In genomic region chr10:56338851-56339489, GRCm38 (mm10) we compare ENCODE assay signal across 8 mouse cellular contexts. TPM values are rescaled to one million over a fixed set of nuclear protein-coding genes. Genes with fewer than 3 reads are reported as not detected.
DNase-seq lines count a peak whose midpoint lies in the region; ATAC-seq lines count a peak whose summit lies in the region.

No protein-coding gene starts in this region.

- DNase-seq in Muller cell, postnatal 12 days (ENCODE audit: inconsistent ontology term), result peak; percentile 36
- peak; percentile 63 for DNase-seq in cerebellum, adult 8-10 months
- peak; percentile 64 to 92 for DNase-seq in frontal cortex, adult 2 months (ENCODE audit: extremely low spot score in 1 of 2, low spot score in 1 of 2)
- peak; percentile 88 for DNase-seq in hindbrain, embryonic 14.5 days (ENCODE audit: low spot score)
- peak; percentile 78 to 82 for DNase-seq in layer of hippocampus, postnatal 14 days (ENCODE audit: low spot score in 2 of 2)
- DNase-seq in lung, postnatal 14 days, result peak; percentile 89
- DNase-seq in retina, postnatal 1 day, result peak; percentile 76
- peak; percentile 60 to 74 for DNase-seq in urinary bladder, adult 18-20 months (ENCODE audit: low spot score in 2 of 2)

- ATAC-seq in hindbrain, embryonic 14.5 days (ENCODE audit: low FRiP score), result peak; percentile 88

- H3K27me3 ChIP-seq in hindbrain, embryonic 14.5 days (ENCODE audit: control insufficient read depth, insufficient read depth, low read length), result no peaks in the 10 kb centered on the region

- H3K27ac ChIP-seq in hindbrain, embryonic 14.5 days, result no peak overlapping the region

- no peak overlapping the region for H3K4me2 ChIP-seq in hindbrain, embryonic 14.5 days (replicated peaks)

- no peaks in the 10 kb centered on the region for H3K36me3 ChIP-seq in hindbrain, embryonic 14.5 days (replicated peaks; ENCODE audit: control insufficient read depth, insufficient read depth)

- no peaks in the 10 kb centered on the region for H3K4me1 ChIP-seq in hindbrain, embryonic 14.5 days (replicated peaks; ENCODE audit: control insufficient read depth, insufficient read depth, low read length)

- no peak overlapping the region for H3K4me3 ChIP-seq in hindbrain, embryonic 14.5 days (replicated peaks; ENCODE audit: low read length)

- H3K9ac ChIP-seq in hindbrain, embryonic 14.5 days, result no peak overlapping the region

- 56% methylated on average over 6 of the region's 6 CpGs for WGBS in hindbrain, embryonic 14.5 days

- no peaks in the 10 kb centered on the region for H3K9me3 ChIP-seq in hindbrain, embryonic 14.5 days (ENCODE audit: control insufficient read depth, low read length)

RNA-seq across cellular contexts. Expression of gene Gja1, which starts 38.2 kb away (rescaled TPM):
- 115 and 117 TPM in 2 replicates for polyA plus RNA-seq in frontal cortex, adult 2 months (2012; rRNA removed)
- polyA plus RNA-seq in hindbrain, embryonic 14.5 days (2014; fragmentation: Nextera tagmentation; extraction: Ambion mirVana), result 103 and 111 TPM in 2 replicates
- 100 to 1,000 TPM; 309 to 322 TPM for total RNA-seq in layer of hippocampus, postnatal 14 days (2021)

Comparison
In these comparisons a context has a peak if more than half of its experiments do, and no peak if none do; other contexts are left out.
1. DNase-seq: peak in every context shown above with its lines; median percentile 89 in lung, postnatal 14 days; 88 in hindbrain, embryonic 14.5 days; 80 in layer of hippocampus, postnatal 14 days; 78 in frontal cortex, adult 2 months; 76 in retina, postnatal 1 day; 67 in urinary bladder, adult 18-20 months; 63 in cerebellum, adult 8-10 months; 36 in Muller cell, postnatal 12 days.